Comparison of ENCODE assay signal across 16 mouse cellular contexts in genomic region chr7:19021048-19021447, GRCm38 (mm10). TPM values are rescaled to one million over a fixed set of nuclear protein-coding genes. Genes with fewer than 3 reads are reported as not detected.
A peak's percentile ranks its signal among the peaks of the same experiment; 100 is the strongest.
DNase-seq lines count a peak whose midpoint lies in the region; ATAC-seq and TF ChIP-seq lines count a peak whose summit lies in the region.
"Had no signal": no experiment of that assay in that cellular context is flagged by ENCODE, and none has a peak within 500 bp of the region (broad histone marks: within the 10 kb centered on the region; RNA-seq: fewer than 3 reads in every experiment).

No protein-coding gene starts in this region.

- no peak for TF ChIP-seq EP300 in lung, postnatal 0 days (IDR thresholded peaks at IDR 0.05)
- TF ChIP-seq EP300 in liver, embryonic 14.5 days (IDR thresholded peaks at IDR 0.05; ENCODE audit: low read depth), result no peak
- no peak for TF ChIP-seq EP300 in stomach, postnatal 0 days (optimal IDR thresholded peaks at IDR 0.05)

- no peak for TF ChIP-seq CTCF in lung, postnatal 0 days (IDR thresholded peaks at IDR 0.05)
- TF ChIP-seq CTCF in liver, embryonic 14.5 days (IDR thresholded peaks at IDR 0.05; ENCODE audit: low read depth), result no peak
- TF ChIP-seq CTCF in stomach, postnatal 0 days (IDR thresholded peaks at IDR 0.05; ENCODE audit: low read depth), result no peak

- no peak for ATAC-seq in lung, postnatal 0 days
- no peak for ATAC-seq in intestine, embryonic 16.5 days
- no peak for ATAC-seq in liver, embryonic 14.5 days (ENCODE audit: insufficient read depth)
- no peak for ATAC-seq in stomach, postnatal 0 days (ENCODE audit: low FRiP score, low TSS enrichment)
- ATAC-seq: activated CD4-positive, CD25-positive, alpha-beta regulatory T cell, adult 4 months; CD4-positive, CD25-positive, alpha-beta regulatory T cell, adult 4 months; hindbrain, postnatal 0 days had no signal

- H3K36me3 ChIP-seq in lung, postnatal 0 days (ENCODE audit: insufficient read depth, low read length), result no peaks in the 10 kb centered on the region
- H3K36me3 ChIP-seq in intestine, embryonic 16.5 days (ENCODE audit: control insufficient read depth, insufficient read depth, low read length), result no peaks in the 10 kb centered on the region
- no peaks in the 10 kb centered on the region for H3K36me3 ChIP-seq in liver, embryonic 14.5 days (replicated peaks; ENCODE audit: control insufficient read depth, insufficient read depth, low read depth)
- no peaks in the 10 kb centered on the region for H3K36me3 ChIP-seq in stomach, postnatal 0 days (ENCODE audit: control insufficient read depth, insufficient read depth, low read length)
- H3K36me3 ChIP-seq: midbrain, embryonic 12.5 days had no signal

- H3K9me3 ChIP-seq in lung, postnatal 0 days (ENCODE audit: low read length), result no peaks in the 10 kb centered on the region
- no peaks in the 10 kb centered on the region for H3K9me3 ChIP-seq in intestine, embryonic 16.5 days (ENCODE audit: control insufficient read depth, low read length)
- no peaks in the 10 kb centered on the region for H3K9me3 ChIP-seq in liver, embryonic 14.5 days (ENCODE audit: control insufficient read depth, low read length)
- no peaks in the 10 kb centered on the region for H3K9me3 ChIP-seq in stomach, postnatal 0 days (ENCODE audit: control insufficient read depth, low read length)
- H3K9me3 ChIP-seq: midbrain, embryonic 12.5 days had no signal

- no peak overlapping the region for H3K27ac ChIP-seq in lung, postnatal 0 days (ENCODE audit: low read length)
- no peak overlapping the region; the same call in 1 of the 2 replicates for H3K27ac ChIP-seq in intestine, embryonic 16.5 days (ENCODE audit: low read length)
- H3K27ac ChIP-seq in liver, embryonic 14.5 days, result no peak overlapping the region
- H3K27ac ChIP-seq in stomach, postnatal 0 days (replicated peaks), result 0 out of 2 replicates have a peak overlapping the region, but pooled peaks have one; percentile 18
- H3K27ac ChIP-seq: hindbrain, postnatal 0 days; midbrain, embryonic 12.5 days had no signal

- H3K9ac ChIP-seq in lung, postnatal 0 days (replicated peaks; ENCODE audit: low read depth), result no peak overlapping the region
- peak overlapping the region; percentile 52 for H3K9ac ChIP-seq in intestine, embryonic 16.5 days (ENCODE audit: low read depth, low read length)
- H3K9ac ChIP-seq in liver, embryonic 14.5 days (replicated peaks), result peak overlapping the region; percentile 24; the same call in 1 of the 2 replicates
- H3K9ac ChIP-seq in stomach, postnatal 0 days (ENCODE audit: low read length), result no peak overlapping the region
- H3K9ac ChIP-seq: midbrain, embryonic 12.5 days had no signal

- peak overlapping the region; percentile 8; the same call in 1 of the 2 replicates for H3K4me2 ChIP-seq in lung, postnatal 0 days (replicated peaks; ENCODE audit: low read depth, low read length)
- H3K4me2 ChIP-seq in intestine, embryonic 16.5 days (ENCODE audit: low read depth, low read length), result peak overlapping the region; percentile 49
- peak overlapping the region; percentile 53 for H3K4me2 ChIP-seq in liver, embryonic 14.5 days (ENCODE audit: low read depth)
- H3K4me2 ChIP-seq in stomach, postnatal 0 days (replicated peaks; ENCODE audit: low read depth), result peak overlapping the region; percentile 45
- H3K4me2 ChIP-seq: midbrain, embryonic 12.5 days had no signal

- 11% methylated on average over 8 of the region's 8 CpGs for WGBS in lung, postnatal 0 days
- 16% methylated on average over 8 of the region's 8 CpGs for WGBS in intestine, embryonic 16.5 days
- 12% methylated on average over 8 of the region's 8 CpGs for WGBS in liver, embryonic 14.5 days (ENCODE audit: insufficient replicate concordance)
- WGBS in stomach, postnatal 0 days, result 13% methylated on average over 8 of the region's 8 CpGs

- H3K27me3 ChIP-seq in lung, postnatal 0 days (replicated peaks; ENCODE audit: insufficient read depth, low read length), result peaks cover 15% of the 10 kb centered on the region
- peaks cover 8% of the 10 kb centered on the region; the same call in 1 of the 2 replicates for H3K27me3 ChIP-seq in intestine, embryonic 16.5 days (replicated peaks; ENCODE audit: control insufficient read depth, insufficient read depth, low read length)
- H3K27me3 ChIP-seq in liver, embryonic 14.5 days (ENCODE audit: control insufficient read depth, insufficient read depth, low read length), result peaks cover 32% of the 10 kb centered on the region
- 0 out of 2 replicates have a peak, but pooled peaks cover 7% of the 10 kb centered on the region for H3K27me3 ChIP-seq in stomach, postnatal 0 days (ENCODE audit: control insufficient read depth, insufficient read depth, low read length)

- peak; percentile 42 for DNase-seq in lung, postnatal 0 days (ENCODE audit: low spot score)
- DNase-seq in lung, postnatal 14 days, result no peak
- no peak for DNase-seq in liver, embryonic 14.5 days (ENCODE audit: low read depth in 3 of 3, low spot score in 3 of 3)
- DNase-seq in stomach, postnatal 0 days (ENCODE audit: low spot score), result no peak
- no peak for DNase-seq in right cerebral cortex, postnatal 10 days (ENCODE audit: low spot score in 2 of 2)
- DNase-seq in T-cell, adult 2 months (ENCODE audit: low spot score), result no peak
- DNase-seq: adrenal gland, postnatal 36 days; cerebellum, postnatal 14 days; right cerebral cortex, adult 18-20 months had no signal

- H3K4me3 ChIP-seq in lung, postnatal 0 days (ENCODE audit: low read depth, low read length), result no peak overlapping the region
- peak overlapping the region; percentile 3 for H3K4me3 ChIP-seq in intestine, embryonic 16.5 days (ENCODE audit: low read length)
- H3K4me3 ChIP-seq in liver, embryonic 14.5 days (ENCODE audit: insufficient read depth in 1 of 2, low read depth in 2 of 2, low read length in 2 of 2), result peak overlapping the region; percentile 16 to 74
- H3K4me3 ChIP-seq in stomach, postnatal 0 days (ENCODE audit: low read depth, low read length), result no peak overlapping the region; the same call in 1 of the 2 replicates
- H3K4me3 ChIP-seq: midbrain, embryonic 12.5 days had no signal

- no peaks in the 10 kb centered on the region; the same call in 1 of the 2 replicates for H3K4me1 ChIP-seq in lung, postnatal 0 days (ENCODE audit: insufficient read depth, low read depth, low read length)
- peaks cover 20% of the 10 kb centered on the region for H3K4me1 ChIP-seq in intestine, embryonic 16.5 days (ENCODE audit: control insufficient read depth, insufficient read depth, low read length)
- H3K4me1 ChIP-seq in liver, embryonic 14.5 days (replicated peaks; ENCODE audit: control insufficient read depth in 2 of 2, insufficient read depth in 2 of 2, low read length in 1 of 2), result peaks cover 7 to 12% of the 10 kb centered on the region in 2 experiments
- H3K4me1 ChIP-seq in stomach, postnatal 0 days (replicated peaks; ENCODE audit: control insufficient read depth, insufficient read depth), result no peaks in the 10 kb centered on the region

RNA-seq across cellular contexts. Expression of gene Foxa3, which starts 2.3 kb away (rescaled TPM):
- polyA plus RNA-seq in lung, postnatal 0 days (2015; fragmentation: Nextera tagmentation; extraction: Ambion mirVana), result 0.49 and 0.70 TPM in 2 replicates
- 28.5 and 30.8 TPM in 2 replicates for polyA plus RNA-seq in intestine, embryonic 16.5 days (2015; fragmentation: Nextera tagmentation; extraction: Ambion mirVana)
- polyA plus RNA-seq in liver, embryonic 14.5 days (2012; rRNA removed), result 12.2 and 13.9 TPM in 2 replicates
- 25.7 and 26.5 TPM in 2 replicates for polyA plus RNA-seq in liver, embryonic 14.5 days (2014; fragmentation: Nextera tagmentation; extraction: Ambion mirVana)
- 39.2 and 46.0 TPM in 2 replicates for polyA plus RNA-seq in stomach, postnatal 0 days (2015; fragmentation: Nextera tagmentation; extraction: Ambion mirVana)
- polyA plus RNA-seq: CD4-positive, CD25-positive, alpha-beta regulatory T cell, adult 4 months; hindbrain, postnatal 0 days had no signal

RNA-seq across cellular contexts. Expression of gene Sympk, which starts 3.1 kb away (rescaled TPM):
- polyA plus RNA-seq in lung, postnatal 0 days (2015; fragmentation: Nextera tagmentation; extraction: Ambion mirVana), result 10.4 and 11.8 TPM in 2 replicates
- polyA plus RNA-seq in intestine, embryonic 16.5 days (2015; fragmentation: Nextera tagmentation; extraction: Ambion mirVana), result 23.5 and 24.1 TPM in 2 replicates
- 27.3 and 29.1 TPM in 2 replicates for polyA plus RNA-seq in liver, embryonic 14.5 days (2012; rRNA removed)
- 10.7 and 11.8 TPM in 2 replicates for polyA plus RNA-seq in liver, embryonic 14.5 days (2014; fragmentation: Nextera tagmentation; extraction: Ambion mirVana)
- 9.1 and 9.6 TPM in 2 replicates for polyA plus RNA-seq in stomach, postnatal 0 days (2015; fragmentation: Nextera tagmentation; extraction: Ambion mirVana)

RNA-seq across cellular contexts. Expression of gene Irf2bp1, which starts 17.2 kb away (rescaled TPM):
- 11.7 and 12.2 TPM in 2 replicates for polyA plus RNA-seq in lung, postnatal 0 days (2015; fragmentation: Nextera tagmentation; extraction: Ambion mirVana)
- polyA plus RNA-seq in intestine, embryonic 16.5 days (2015; fragmentation: Nextera tagmentation; extraction: Ambion mirVana), result 17.0 and 17.1 TPM in 2 replicates
- 6.8 and 8.3 TPM in 2 replicates for polyA plus RNA-seq in liver, embryonic 14.5 days (2012; rRNA removed)
- polyA plus RNA-seq in liver, embryonic 14.5 days (2014; fragmentation: Nextera tagmentation; extraction: Ambion mirVana), result 6.8 and 7.9 TPM in 2 replicates
- 9.8 and 12.0 TPM in 2 replicates for polyA plus RNA-seq in stomach, postnatal 0 days (2015; fragmentation: Nextera tagmentation; extraction: Ambion mirVana)

RNA-seq across cellular contexts. Expression of gene Mypop, which starts 30.0 kb away (rescaled TPM):
- polyA plus RNA-seq in lung, postnatal 0 days (2015; fragmentation: Nextera tagmentation; extraction: Ambion mirVana), result 2.3 and 2.6 TPM in 2 replicates
- 1.7 TPM in 2 replicates for polyA plus RNA-seq in intestine, embryonic 16.5 days (2015; fragmentation: Nextera tagmentation; extraction: Ambion mirVana)
- 0.20 and 0.21 TPM in 2 replicates for polyA plus RNA-seq in liver, embryonic 14.5 days (2012; rRNA removed)
- 0.30 and 0.34 TPM in 2 replicates for polyA plus RNA-seq in liver, embryonic 14.5 days (2014; fragmentation: Nextera tagmentation; extraction: Ambion mirVana)
- 1.3 and 1.4 TPM in 2 replicates for polyA plus RNA-seq in stomach, postnatal 0 days (2015; fragmentation: Nextera tagmentation; extraction: Ambion mirVana)

RNA-seq across cellular contexts. Expression of gene Rsph6a, which starts 33.4 kb away (rescaled TPM):
- not detected in 2 replicates for polyA plus RNA-seq in lung, postnatal 0 days (2015; fragmentation: Nextera tagmentation; extraction: Ambion mirVana)
- polyA plus RNA-seq in intestine, embryonic 16.5 days (2015; fragmentation: Nextera tagmentation; extraction: Ambion mirVana), result 0.05 TPM in 1 of 2 replicates, not detected in the other
- polyA plus RNA-seq in liver, embryonic 14.5 days (2012; rRNA removed), result not detected in 2 replicates
- not detected in 2 replicates for polyA plus RNA-seq in liver, embryonic 14.5 days (2014; fragmentation: Nextera tagmentation; extraction: Ambion mirVana)
- not detected in 2 replicates for polyA plus RNA-seq in stomach, postnatal 0 days (2015; fragmentation: Nextera tagmentation; extraction: Ambion mirVana)
- polyA plus RNA-seq: activated CD4-positive, CD25-positive, alpha-beta regulatory T cell, adult 4 months; CD4-positive, CD25-positive, alpha-beta regulatory T cell, adult 4 months; kidney, embryonic 16.5 days; midbrain, embryonic 12.5 days; thymus, postnatal 0 days had no signal

Comparison
In these comparisons a context has a peak if more than half of its experiments do, and no peak if none do; other contexts are left out.
1. H3K4me3 ChIP-seq: peak in intestine, embryonic 16.5 days (single experiment) and liver, embryonic 14.5 days (2 of 2); none in lung, postnatal 0 days (single experiment) and stomach, postnatal 0 days (single experiment).
2. H3K9ac ChIP-seq: peak in intestine, embryonic 16.5 days (single experiment) and liver, embryonic 14.5 days (single experiment); none in lung, postnatal 0 days (single experiment) and stomach, postnatal 0 days (single experiment).
3. Peak in every context shown above with its lines, with median percentiles within 50 percentile points of each other: H3K4me2 ChIP-seq.